Comparison of ENCODE assay signal across 19 mouse cellular contexts in the genomic region with DNA sequence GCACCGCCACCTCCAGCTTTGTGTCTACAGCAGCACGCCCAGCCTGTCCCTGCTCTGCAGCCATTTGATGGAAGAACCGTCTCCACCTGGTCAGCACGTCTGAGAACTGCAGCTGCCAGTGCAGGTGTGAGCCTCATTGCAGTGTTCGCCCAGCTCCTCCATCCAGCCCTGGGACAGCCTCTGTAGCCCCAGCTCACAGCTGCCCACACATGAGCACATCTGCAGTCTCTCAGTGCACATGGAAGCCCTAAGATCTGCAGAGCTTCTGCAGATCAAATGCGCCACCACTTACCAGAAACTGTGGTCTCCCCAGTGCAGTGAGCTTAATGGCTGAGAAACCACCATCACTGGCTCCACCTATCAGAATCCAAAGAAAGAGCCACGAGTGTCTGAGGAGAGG. TPM values are rescaled to one million over a fixed set of nuclear protein-coding genes. Genes with fewer than 3 reads are reported as not detected.
DNase-seq lines count a peak whose midpoint lies in the region; ATAC-seq and TF ChIP-seq lines count a peak whose summit lies in the region.
"Had no signal": no experiment of that assay in that cellular context is flagged by ENCODE, and none has a peak within 500 bp of the region (broad histone marks: within the 10 kb centered on the region; RNA-seq: fewer than 3 reads in every experiment).

No protein-coding gene starts in this region.

- 0 out of 2 replicates have a peak, but pooled peaks cover 4% of the 10 kb centered on the region for H3K79me2 ChIP-seq in liver, adult 2 months (ENCODE audit: control insufficient read depth, insufficient read depth, low read length)

- no peak overlapping the region for H3K4me2 ChIP-seq in forebrain, postnatal 0 days (ENCODE audit: low read depth)
- H3K4me2 ChIP-seq: embryonic facial prominence, embryonic 13.5 days; forebrain, embryonic 12.5 days; hindbrain, embryonic 15.5 days had no signal

- no peaks in the 10 kb centered on the region for H3K27me3 ChIP-seq in liver, adult 2 months (ENCODE audit: control insufficient read depth, insufficient read depth, low read length)
- no peaks in the 10 kb centered on the region for H3K27me3 ChIP-seq in midbrain, embryonic 10.5 days (ENCODE audit: low read depth, poor library complexity, severe bottlenecking)
- no peaks in the 10 kb centered on the region for H3K27me3 ChIP-seq in forebrain, postnatal 0 days (ENCODE audit: insufficient read depth, low read length)
- H3K27me3 ChIP-seq: embryonic facial prominence, embryonic 13.5 days; forebrain, embryonic 12.5 days; hindbrain, embryonic 15.5 days had no signal

- no peak for ATAC-seq in forebrain, postnatal 0 days
- ATAC-seq: CD4-positive, CD25-positive, alpha-beta regulatory T cell, adult 4 months had no signal

- no peaks in the 10 kb centered on the region for H3K9me3 ChIP-seq in midbrain, embryonic 10.5 days (replicated peaks)
- no peaks in the 10 kb centered on the region for H3K9me3 ChIP-seq in forebrain, postnatal 0 days (ENCODE audit: low read length)
- H3K9me3 ChIP-seq: embryonic facial prominence, embryonic 13.5 days; forebrain, embryonic 12.5 days; G1E; heart, embryonic 10.5 days; hindbrain, embryonic 10.5 days; hindbrain, embryonic 15.5 days had no signal

- WGBS in liver, adult 2 months: 89% methylated on average over 7 of the region's 7 CpGs
- WGBS in midbrain, embryonic 10.5 days: 89% methylated on average over 7 of the region's 7 CpGs
- 88% methylated on average over 7 of the region's 7 CpGs for whole genome bisulfite sequencing in forebrain, postnatal 0 days

- peak overlapping the region; percentile 55; the same call in 1 of the 2 replicates for H3K27ac ChIP-seq in liver, adult 2 months (replicated peaks; ENCODE audit: insufficient read depth, low read depth, low read length)
- H3K27ac ChIP-seq in midbrain, embryonic 10.5 days (replicated peaks): no peak overlapping the region
- no peak overlapping the region for H3K27ac ChIP-seq in forebrain, postnatal 0 days (ENCODE audit: low read depth, low read length)
- H3K27ac ChIP-seq: embryonic facial prominence, embryonic 13.5 days; forebrain, embryonic 12.5 days; heart, embryonic 10.5 days; hindbrain, embryonic 10.5 days; hindbrain, embryonic 15.5 days had no signal

- no peak overlapping the region for H3K9ac ChIP-seq in liver, adult 2 months (ENCODE audit: low read depth, low read length)
- H3K9ac ChIP-seq in forebrain, postnatal 0 days: no peak overlapping the region
- H3K9ac ChIP-seq: embryonic facial prominence, embryonic 13.5 days; forebrain, embryonic 12.5 days; hindbrain, embryonic 15.5 days had no signal

- H3K4me3 ChIP-seq in liver, adult 2 months (ENCODE audit: insufficient read depth, low read depth, low read length): no peak overlapping the region
- no peak overlapping the region for H3K4me3 ChIP-seq in midbrain, embryonic 10.5 days
- H3K4me3 ChIP-seq in forebrain, postnatal 0 days (ENCODE audit: low read depth, low read length): no peak overlapping the region
- H3K4me3 ChIP-seq: embryonic facial prominence, embryonic 13.5 days; forebrain, embryonic 12.5 days; heart, embryonic 10.5 days; hindbrain, embryonic 10.5 days; hindbrain, embryonic 15.5 days had no signal

- DNase-seq in liver, adult 2 months (ENCODE audit: extremely low read depth, low read depth, low spot score): no peak
- no peak for DNase-seq in liver
- DNase-seq in thymus, postnatal 0 days (ENCODE audit: low spot score): peak; percentile 75
- DNase-seq in thymus, postnatal 36 days: peak; percentile 44 to 71
- DNase-seq in midbrain, embryonic 10.5 days (ENCODE audit: low spot score): no peak
- DNase-seq in forebrain, postnatal 0 days: no peak
- DNase-seq: adrenal gland, postnatal 10 days; B cell, adult 2 months; cerebellum, adult 18-20 months; cerebellum, adult 9-11 months; cerebellum, postnatal 36 days; gastrocnemius, postnatal 10 days had no signal

- TF ChIP-seq POLR2A in liver, adult 2 months (IDR thresholded peaks at IDR 0.05; ENCODE audit: extremely low read depth, insufficient read depth, low read length): no peak

- peaks cover 30% of the 10 kb centered on the region for H3K4me1 ChIP-seq in liver, adult 2 months (ENCODE audit: control insufficient read depth, insufficient read depth, low read length)
- peaks cover 11% of the 10 kb centered on the region for H3K4me1 ChIP-seq in midbrain, embryonic 10.5 days
- H3K4me1 ChIP-seq in forebrain, postnatal 0 days (ENCODE audit: insufficient read depth): no peaks in the 10 kb centered on the region
- H3K4me1 ChIP-seq: embryonic facial prominence, embryonic 13.5 days; forebrain, embryonic 12.5 days had no signal

- peaks cover 26% of the 10 kb centered on the region for H3K36me3 ChIP-seq in liver, adult 2 months (ENCODE audit: control insufficient read depth, insufficient read depth, low read length)
- H3K36me3 ChIP-seq in midbrain, embryonic 10.5 days: peaks cover 11% of the 10 kb centered on the region; the same call in 1 of the 2 replicates
- H3K36me3 ChIP-seq in forebrain, postnatal 0 days (ENCODE audit: insufficient read depth): no peaks in the 10 kb centered on the region
- H3K36me3 ChIP-seq: embryonic facial prominence, embryonic 13.5 days; forebrain, embryonic 12.5 days; hindbrain, embryonic 15.5 days had no signal

- no peak for TF ChIP-seq CTCF in liver, adult 2 months (IDR thresholded peaks at IDR 0.05; ENCODE audit: low read depth, low read length)
- TF ChIP-seq CTCF in forebrain, postnatal 0 days (IDR thresholded peaks at IDR 0.05; ENCODE audit: low read depth): no peak

RNA-seq across cellular contexts. Expression of a gene that starts 9.8 kb away (rescaled TPM):
- 246 and 376 TPM in 2 replicates for total RNA-seq in liver, adult 2 months (2014; rRNA removed)
- 356 and 394 TPM in 2 replicates for polyA plus RNA-seq in liver, adult 2 months (2012; rRNA removed)
- polyA plus RNA-seq in thymus, postnatal 0 days (2015; fragmentation: Nextera tagmentation; extraction: Ambion mirVana): 29.2 and 29.5 TPM in 2 replicates
- 13.0 and 15.1 TPM in 2 replicates for polyA plus RNA-seq in midbrain, embryonic 10.5 days (2016; fragmentation: Nextera tagmentation; extraction: Ambion mirVana)
- 4.4 and 8.4 TPM in 2 replicates for total RNA-seq in forebrain, postnatal 0 days (2014; rRNA removed)
- 4.0 and 4.9 TPM in 2 replicates for polyA plus RNA-seq in forebrain, postnatal 0 days (2015; fragmentation: Nextera tagmentation; extraction: Ambion mirVana)

RNA-seq across cellular contexts. Expression of a gene that starts 27.5 kb away (rescaled TPM):
- total RNA-seq in liver, adult 2 months (2014; rRNA removed): 45.3 and 45.9 TPM in 2 replicates
- 103 and 121 TPM in 2 replicates for polyA plus RNA-seq in liver, adult 2 months (2012; rRNA removed)
- polyA plus RNA-seq in thymus, postnatal 0 days (2015; fragmentation: Nextera tagmentation; extraction: Ambion mirVana): 125 and 128 TPM in 2 replicates
- 158 and 162 TPM in 2 replicates for polyA plus RNA-seq in midbrain, embryonic 10.5 days (2016; fragmentation: Nextera tagmentation; extraction: Ambion mirVana)
- total RNA-seq in forebrain, postnatal 0 days (2014; rRNA removed): 64.2 and 66.9 TPM in 2 replicates
- polyA plus RNA-seq in forebrain, postnatal 0 days (2015; fragmentation: Nextera tagmentation; extraction: Ambion mirVana): 171 and 177 TPM in 2 replicates

RNA-seq across cellular contexts. Expression of a gene that starts 47.3 kb away (rescaled TPM):
- total RNA-seq in liver, adult 2 months (2014; rRNA removed): not detected in 2 replicates
- polyA plus RNA-seq in liver, adult 2 months (2012; rRNA removed): 0.07 TPM in 1 of 2 replicates, not detected in the other
- polyA plus RNA-seq in thymus, postnatal 0 days (2015; fragmentation: Nextera tagmentation; extraction: Ambion mirVana): 0.31 and 0.68 TPM in 2 replicates
- 1.8 and 2.2 TPM in 2 replicates for polyA plus RNA-seq in midbrain, embryonic 10.5 days (2016; fragmentation: Nextera tagmentation; extraction: Ambion mirVana)
- 28.0 and 36.7 TPM in 2 replicates for total RNA-seq in forebrain, postnatal 0 days (2014; rRNA removed)
- 30.0 and 33.5 TPM in 2 replicates for polyA plus RNA-seq in forebrain, postnatal 0 days (2015; fragmentation: Nextera tagmentation; extraction: Ambion mirVana)
- polyA plus RNA-seq: CD4-positive, CD25-positive, alpha-beta regulatory T cell, adult 4 months; G1E had no signal

Comparison
In these comparisons a context has a peak if more than half of its experiments do, and no peak if none do; other contexts are left out.
1. DNase-seq: peak in thymus, postnatal 0 days (single experiment) and thymus, postnatal 36 days (2 of 2); none in liver, adult 2 months (single experiment), liver (single experiment), midbrain, embryonic 10.5 days (single experiment) and forebrain, postnatal 0 days (single experiment).
2. RNA of a gene that starts 9.8 kb away (polyA plus RNA-seq): 356 to 394 TPM in liver, adult 2 months; 29.2 to 29.5 TPM in thymus, postnatal 0 days, 13.0 to 15.1 TPM in midbrain, embryonic 10.5 days and 4.0 to 4.9 TPM in forebrain, postnatal 0 days; every median in the first group is over 10 times any median in the second.